Mouse (Mus musculus) E14TG2a.4 (cell line): ENCODE results near the gene Itpr1.

Source experiments
- CTCF ChIP-seq: conservative IDR thresholded peaks from 2 replicates; pipeline ENCODE4 v1.5.1; 2014; ENCODE audit warnings: low read length
- NANOG ChIP-seq: IDR thresholded peaks from 2 replicates; pipeline ENCODE4 v1.6.1; 2014; ENCODE audit warnings: borderline replicate concordance, low read length, mixed read lengths
- POU5F1 ChIP-seq: IDR thresholded peaks from 2 replicates; pipeline ENCODE4 v1.6.1; 2014; ENCODE audit warnings: low read length, borderline replicate concordance

- TF ChIP-seq CTCF: no peak
- no peak for TF ChIP-seq POU5F1
- no peak for TF ChIP-seq NANOG
These were observed 316.3 kb downstream of the Itpr1 start for GRCm38 (mm10) chr6:108529150-108529549.
